Mouse (Mus musculus) embryo, embryonic 9.5 days (tissue): Measurements from ENCODE around the gene Gjd3.
A peak's percentile ranks its signal among the peaks of the same experiment; 100 is the strongest.

Source experiments
- DNase-seq: peaks from one replicate; pipeline ENCODE4 v3.0.0-alpha.2; 2017; ENCODE audit errors: extremely low spot score

The Gjd3 gene

DNA sequence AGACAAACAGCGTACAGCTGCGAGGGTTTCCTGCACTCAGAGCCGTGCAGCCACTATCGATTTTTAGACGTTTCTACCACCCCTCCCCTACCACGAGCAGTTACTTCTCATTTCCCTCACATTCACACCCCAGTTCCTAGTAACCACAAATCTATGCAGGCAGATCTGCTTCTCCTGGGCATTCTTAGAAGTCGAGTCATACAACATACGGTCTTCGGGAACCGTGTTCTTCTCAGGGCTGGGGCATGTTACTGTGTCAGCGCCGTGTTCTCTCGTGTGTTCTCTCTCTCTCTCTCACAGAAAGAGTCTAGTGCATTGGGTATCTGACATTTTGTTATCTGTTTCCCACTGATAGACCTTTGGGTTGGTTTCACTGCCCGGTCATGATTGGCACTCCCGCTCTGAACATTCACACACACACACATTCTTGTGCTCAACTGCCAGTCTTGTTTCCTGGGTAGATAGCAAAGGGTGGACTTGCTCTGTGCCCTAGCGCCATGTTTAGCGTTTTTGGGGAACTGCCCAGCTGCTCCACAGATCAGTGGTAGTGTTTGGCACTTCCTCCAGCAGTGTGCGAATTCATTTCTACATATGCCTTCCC is 34.7 kb downstream of the Gjd3 start:
- no peak for DNase-seq

- no peak for DNase-seq
Observed at GRCm38 (mm10) chr11:98945605-98945977, 37.2 kb downstream of the Gjd3 start.

- no peak for DNase-seq
Observed at GRCm38 (mm10) chr11:98944897-98945604, 37.8 kb downstream of the Gjd3 start.

GRCm38 (mm10) chr11:98943741-98944461 is 38.9 kb downstream of the Gjd3 start:
- DNase-seq, result no peak

DNA sequence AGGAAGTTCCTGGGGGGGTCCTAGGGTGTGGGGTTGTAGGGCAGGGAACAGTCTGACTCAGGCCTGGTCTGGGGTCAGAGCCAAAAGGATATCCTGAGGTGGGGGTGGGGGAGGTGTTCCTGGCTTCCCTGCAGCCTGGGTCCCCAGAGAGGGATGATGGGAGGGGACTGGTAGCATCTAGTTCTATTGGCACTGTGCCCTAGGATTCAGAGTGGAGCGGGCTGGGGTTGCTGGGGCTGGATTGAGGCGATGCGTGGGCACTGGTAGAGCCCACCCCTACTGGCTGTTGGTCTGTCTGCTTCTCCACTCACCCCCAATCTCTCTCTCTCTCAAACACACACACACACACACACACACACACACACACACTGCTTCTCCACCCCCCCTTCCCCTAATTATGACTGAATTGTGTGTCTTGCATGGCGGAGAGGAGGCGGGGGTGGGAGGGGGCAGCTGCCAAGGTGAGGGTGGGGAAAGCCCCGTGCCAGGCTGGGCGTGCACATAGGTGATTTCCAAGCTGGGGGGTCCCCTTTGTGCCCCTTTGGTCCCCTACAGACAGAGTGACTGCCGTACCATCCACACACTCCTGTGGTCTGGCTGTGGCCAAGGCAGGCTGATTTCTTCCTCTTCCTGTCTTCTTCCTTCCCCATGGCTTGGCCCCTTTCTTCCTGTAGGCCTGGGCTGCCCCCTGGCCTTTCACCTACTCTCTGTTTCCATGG is 39.7 kb downstream of the Gjd3 start:
- DNase-seq, result no peak

GRCm38 (mm10) chr11:98942555-98942922 is 40.3 kb downstream of the Gjd3 start:
- DNase-seq, result no peak

GRCm38 (mm10) chr11:98941826-98942550 is 40.8 kb downstream of the Gjd3 start:
- DNase-seq, result peak; percentile 89

GRCm38 (mm10) chr11:98941341-98941825 is 41.4 kb downstream of the Gjd3 start:
- DNase-seq, result no peak

GRCm38 (mm10) chr11:98940776-98941175 is 42.0 kb downstream of the Gjd3 start:
- DNase-seq, result no peak

GRCm38 (mm10) chr11:98939953-98940641 is 42.7 kb downstream of the Gjd3 start:
- no peak for DNase-seq

DNA sequence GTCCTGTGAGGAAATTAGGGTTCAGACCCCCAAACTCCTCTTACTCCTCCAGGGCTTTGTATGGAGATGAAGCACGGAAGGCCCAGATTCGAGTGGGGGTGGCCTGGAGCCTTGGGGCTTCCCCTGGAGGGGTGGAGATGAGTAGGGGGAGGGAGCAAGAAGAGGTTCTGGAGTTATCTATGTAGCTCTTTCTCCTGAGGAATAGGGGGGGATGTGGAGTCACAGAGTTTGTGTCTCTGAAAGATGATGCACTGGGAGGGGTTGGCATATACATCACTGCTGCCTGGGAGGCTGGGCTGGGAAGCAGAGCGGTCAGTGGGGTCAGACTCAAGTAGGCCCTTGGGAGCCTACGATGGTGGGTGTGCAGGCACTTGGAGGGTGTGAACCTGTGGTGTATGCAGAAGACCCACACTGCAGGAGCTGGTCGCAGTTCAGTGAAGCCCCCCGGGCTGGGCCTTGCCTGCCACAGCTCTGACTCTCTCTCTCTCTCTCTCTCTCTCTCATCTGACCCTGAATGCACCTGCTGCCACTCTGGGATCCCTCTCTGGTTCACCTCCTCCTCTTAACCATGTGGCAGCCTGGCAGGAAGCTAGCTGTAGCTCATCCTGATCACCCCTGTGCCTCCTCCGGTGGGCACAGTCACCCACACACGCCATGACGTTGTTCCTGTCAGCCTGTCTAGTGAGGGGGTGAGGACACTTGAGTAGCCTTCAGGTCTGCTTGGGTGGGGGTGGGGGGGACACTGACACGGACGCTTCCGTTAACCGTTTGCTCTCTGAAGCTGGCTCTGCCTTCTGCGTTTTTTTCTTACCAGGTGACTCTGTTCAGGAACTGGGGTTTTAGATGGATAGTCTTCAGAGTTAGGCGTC is 43.5 kb downstream of the Gjd3 start:
- DNase-seq, result no peak

DNA sequence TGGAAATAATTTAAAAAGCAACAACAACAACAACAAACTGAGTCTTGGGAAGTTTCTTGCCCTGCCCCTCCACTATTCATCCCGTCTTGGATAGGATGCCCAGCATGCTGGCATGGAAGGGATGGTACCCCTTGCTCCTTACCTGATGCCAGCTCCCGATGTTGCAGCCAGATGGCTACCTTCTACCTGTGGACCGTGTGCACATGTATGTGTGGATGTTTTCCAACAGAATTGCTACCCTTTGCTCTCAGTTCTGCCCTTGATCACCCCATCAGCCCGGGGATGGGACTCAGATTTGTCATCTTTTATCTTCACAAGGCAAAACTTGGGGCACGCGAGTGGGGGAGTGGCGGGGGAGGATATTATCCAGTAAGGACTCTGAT is 44.1 kb downstream of the Gjd3 start:
- no peak for DNase-seq

DNA sequence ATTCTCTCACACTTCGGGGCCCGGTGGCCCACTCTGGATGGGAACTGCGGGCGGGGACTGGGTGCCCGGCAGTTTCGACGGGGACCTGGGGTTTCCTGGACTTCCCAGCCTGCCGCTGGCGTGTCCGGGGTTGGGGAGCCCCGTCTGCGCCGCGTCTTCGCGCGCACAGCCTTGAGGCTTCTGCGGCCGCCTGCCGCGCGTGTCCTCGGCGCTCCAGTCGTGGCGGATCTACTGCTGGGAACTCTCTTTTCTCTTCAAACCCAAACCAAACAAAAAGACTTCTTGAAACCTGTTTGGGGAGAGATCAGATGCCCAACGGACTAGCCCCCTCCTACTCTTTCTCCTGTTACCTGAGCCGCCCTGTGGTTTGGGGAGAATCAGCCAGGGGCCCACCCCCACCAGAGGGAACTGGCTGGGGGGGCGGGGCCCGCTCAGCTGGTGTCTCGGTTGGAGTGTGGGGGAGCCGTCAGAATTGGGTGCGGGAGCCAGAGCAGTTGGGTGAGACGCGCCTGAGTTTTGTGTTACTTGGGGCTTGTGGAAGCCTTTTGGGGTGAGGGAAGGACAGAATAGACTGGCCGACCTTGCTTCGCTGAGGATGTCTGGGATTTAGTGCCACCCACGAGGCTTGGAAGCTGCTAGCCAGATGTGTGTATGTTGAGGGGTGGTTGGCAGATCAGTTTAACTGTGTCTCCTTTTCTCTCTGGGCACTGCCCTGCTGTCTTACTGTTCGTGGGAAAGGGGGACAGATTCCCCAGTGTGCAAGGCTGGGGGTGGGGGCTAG is 44.7 kb downstream of the Gjd3 start:
- no peak for DNase-seq

- peak; percentile 92 for DNase-seq
Observed at GRCm38 (mm10) chr11:98937410-98937913, 45.4 kb downstream of the Gjd3 start.

DNA sequence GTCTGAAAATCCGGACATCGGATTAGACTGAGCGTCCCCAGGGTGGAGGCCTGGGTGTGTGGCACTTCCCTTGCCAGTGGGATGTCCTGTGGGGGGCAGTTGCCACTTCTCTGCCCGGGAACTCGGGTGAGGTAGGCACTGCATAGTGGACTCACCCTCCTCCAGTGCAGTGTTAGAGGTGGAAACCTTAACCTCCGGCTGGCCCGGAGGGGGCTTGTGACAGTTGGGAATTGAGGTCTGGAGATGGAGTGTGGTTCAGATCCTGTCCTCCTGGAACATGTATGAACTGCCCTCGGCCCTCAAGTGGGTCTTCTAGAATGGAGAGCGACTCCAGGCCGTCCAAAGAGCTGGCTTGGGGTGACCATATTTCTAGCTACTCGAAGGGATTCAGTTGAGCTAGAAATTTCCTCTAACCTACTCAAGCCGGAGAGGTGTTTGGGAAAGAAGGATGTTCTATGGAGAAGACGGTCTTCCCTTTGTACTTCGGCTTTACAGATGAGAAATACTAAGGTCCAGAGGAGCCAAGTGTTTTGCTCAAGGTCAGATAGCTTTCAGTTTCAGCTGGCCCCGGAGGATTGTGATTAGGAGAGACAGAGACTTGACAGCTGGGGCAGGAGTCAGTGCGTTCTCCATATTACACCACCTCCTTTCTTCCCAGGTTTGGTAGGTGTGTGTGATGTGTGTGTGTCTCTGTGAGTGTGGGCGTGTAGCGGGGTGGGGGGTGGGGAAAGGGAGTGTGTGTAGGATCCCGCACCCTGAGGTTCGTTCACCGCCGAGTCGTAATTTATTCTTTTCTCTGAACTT is 46.0 kb downstream of the Gjd3 start:
- DNase-seq, result no peak

- DNase-seq, result peak; percentile 79
Observed at GRCm38 (mm10) chr11:98936170-98936569, 46.6 kb downstream of the Gjd3 start.

DNA sequence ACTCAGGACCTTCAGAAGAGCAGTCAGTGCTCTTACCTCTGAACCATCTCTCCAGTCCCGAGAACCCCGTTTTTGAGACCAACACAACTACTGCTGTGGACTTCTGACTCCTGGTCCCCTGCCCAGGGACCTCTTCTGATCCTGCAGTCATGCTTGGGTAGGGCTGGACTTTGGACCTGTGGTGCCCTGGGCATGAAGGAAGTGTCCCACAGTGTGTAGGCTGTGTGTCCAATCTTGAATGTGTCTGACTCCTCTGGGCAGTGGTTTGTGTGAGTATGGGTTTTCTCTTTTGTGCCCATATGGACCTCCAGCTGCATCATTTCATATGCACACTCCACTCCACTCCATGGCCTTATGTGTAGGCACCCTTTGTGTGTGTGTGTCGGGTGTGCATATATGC is 47.7 kb downstream of the Gjd3 start:
- no peak for DNase-seq

DNA sequence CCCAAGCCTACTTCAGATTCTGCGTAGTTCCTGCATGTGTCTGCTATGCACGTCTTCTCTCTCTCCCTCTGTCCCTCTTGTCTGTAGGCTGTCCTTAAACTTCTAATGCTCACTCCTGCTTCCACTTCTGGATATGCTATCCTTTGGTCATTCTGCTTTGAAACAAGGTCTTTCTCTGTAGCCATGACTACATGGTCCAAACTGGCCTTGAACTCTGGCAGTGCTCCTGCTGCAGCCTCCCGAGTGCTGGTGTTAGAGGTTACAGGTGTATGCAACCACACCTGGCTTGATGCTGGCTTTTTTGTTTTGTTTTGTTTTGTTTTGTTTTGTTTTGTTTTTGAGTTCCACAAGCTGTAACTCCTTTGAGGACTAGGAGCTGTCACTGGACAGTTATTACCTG is 48.4 kb downstream of the Gjd3 start:
- no peak for DNase-seq
